Mouse (Mus musculus): ENCODE data around the gene Ctsa. TPM values are rescaled to one million over a fixed set of nuclear protein-coding genes. Genes with fewer than 3 reads are reported as not detected.
"Not testable (repeated sequence)": the region's sequence is repeated elsewhere in the genome, so short reads cannot be mapped to it uniquely, and the experiment has no call there.

Gene Ctsa
- polyA plus RNA-seq, 1 experiment from 2014 or later = 175 TPM

- Histone ChIP-seq H3K4me2 (replicated peaks) (no peak overlapping the region), H3K9ac (no peak overlapping the region), H3K27me3 (no peaks in the 10 kb centered on the region), H3K27ac (replicated peaks) (no peak overlapping the region), H3K36me3 (peaks cover 65% of the 10 kb centered on the region), H3K9me3 (replicated peaks) (no peaks in the 10 kb centered on the region), H3K4me3 (replicated peaks) (no peak overlapping the region), H3K4me1 (peaks cover 12% of the 10 kb centered on the region)
- ATAC-seq (ENCODE audit: insufficient number of reproducible peaks, low FRiP score, low TSS enrichment, low read depth) = no peak
- WGBS = 90% methylated on average over 12 of the region's 12 CpGs
Observed at GRCm38 (mm10) chr2:164792400-164793190, 40.1 kb upstream of the Ctsa start.

GRCm38 (mm10) chr2:164793236-164793635 is 39.4 kb upstream of the Ctsa start:
- Histone ChIP-seq H3K4me2 (replicated peaks) (no peak overlapping the region), H3K4me3 (replicated peaks) (no peak overlapping the region), H3K9me3 (replicated peaks) (no peaks in the 10 kb centered on the region), H3K9ac (no peak overlapping the region), H3K27me3 (no peaks in the 10 kb centered on the region), H3K27ac (replicated peaks) (no peak overlapping the region), H3K36me3 (peaks cover 69% of the 10 kb centered on the region), H3K4me1 (peaks cover 8% of the 10 kb centered on the region; the same call in 1 of the 2 replicates)
- ATAC-seq (ENCODE audit: insufficient number of reproducible peaks, low FRiP score, low TSS enrichment, low read depth) = no peak
- WGBS = 80% methylated on average over 3 of the region's 3 CpGs

DNA sequence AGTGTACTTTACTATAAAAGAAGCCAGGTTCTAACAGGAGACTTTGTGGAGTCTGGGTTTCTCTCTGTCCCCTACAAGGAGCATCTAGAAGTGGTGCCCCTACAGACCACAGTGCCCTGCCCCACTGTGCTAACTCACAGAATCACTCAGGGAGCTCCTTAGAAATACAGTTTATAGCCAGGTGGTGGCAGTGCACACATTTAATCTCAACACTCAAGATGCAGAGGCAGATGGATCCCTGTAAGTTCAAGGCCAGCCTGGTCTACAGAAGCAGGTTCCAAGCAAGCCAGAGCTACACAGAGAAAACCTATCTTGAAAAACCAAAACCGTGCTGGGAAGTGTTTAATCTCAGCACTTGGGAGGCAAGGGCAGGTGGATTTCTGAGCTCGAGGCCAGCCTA is 38.9 kb upstream of the Ctsa start:
- ATAC-seq (ENCODE audit: insufficient number of reproducible peaks, low FRiP score, low TSS enrichment, low read depth) = no peak
- H3K4me2 ChIP-seq (replicated peaks) = no peak overlapping the region
- 81% methylated on average over 2 of the region's 2 CpGs for WGBS

DNA sequence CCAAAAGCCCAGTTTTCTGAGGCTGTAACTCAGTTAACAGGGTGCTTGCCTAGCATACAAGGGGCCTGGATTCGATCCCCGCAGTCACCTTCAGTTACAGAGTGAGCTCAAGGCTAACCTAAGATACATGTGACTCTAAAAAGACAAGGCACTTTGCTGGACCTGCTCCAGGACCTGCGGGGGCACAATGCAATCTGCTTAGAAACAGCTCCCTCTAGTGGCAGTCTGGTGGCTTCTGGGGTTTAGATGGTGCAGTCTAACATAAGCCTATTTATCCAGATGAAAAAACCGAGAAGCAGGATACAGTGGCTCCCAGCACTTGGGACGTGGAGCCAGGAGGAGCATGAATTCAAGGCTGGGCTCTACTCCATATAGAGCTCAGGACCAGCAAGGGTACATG is 38.4 kb upstream of the Ctsa start:
- H3K9ac ChIP-seq = no peak overlapping the region
- H3K36me3 ChIP-seq = peaks cover 76% of the 10 kb centered on the region
- H3K4me3 ChIP-seq (replicated peaks) = no peak overlapping the region
- no peak overlapping the region for H3K4me2 ChIP-seq (replicated peaks)
- 0 out of 2 replicates have a peak, but pooled peaks have one; percentile 45 for ATAC-seq (ENCODE audit: insufficient number of reproducible peaks, low FRiP score, low TSS enrichment, low read depth)
- no peaks in the 10 kb centered on the region for H3K4me1 ChIP-seq
- H3K9me3 ChIP-seq (replicated peaks) = no peaks in the 10 kb centered on the region
- H3K27me3 ChIP-seq = no peaks in the 10 kb centered on the region
- H3K27ac ChIP-seq (replicated peaks) = no peak overlapping the region
- 30% methylated on average over 5 of the region's 5 CpGs for WGBS

More for the DNA sequence above, 38.9 kb upstream of the Ctsa start:
- Histone ChIP-seq H3K27ac (replicated peaks) (no peak overlapping the region), H3K4me3 (replicated peaks) (no peak overlapping the region), H3K9ac (no peak overlapping the region), H3K4me1 (peaks cover 3% of the 10 kb centered on the region; the same call in 1 of the 2 replicates), H3K36me3 (peaks cover 73% of the 10 kb centered on the region), H3K27me3 (no peaks in the 10 kb centered on the region), H3K9me3 (replicated peaks) (no peaks in the 10 kb centered on the region)

- Histone ChIP-seq H3K27me3 (no peaks in the 10 kb centered on the region), H3K4me3 (replicated peaks) (no peak overlapping the region), H3K9me3 (replicated peaks) (no peaks in the 10 kb centered on the region), H3K9ac (no peak overlapping the region), H3K27ac (replicated peaks) (no peak overlapping the region), H3K4me1 (no peaks in the 10 kb centered on the region), H3K36me3 (peaks cover 82% of the 10 kb centered on the region), H3K4me2 (replicated peaks) (no peak overlapping the region)
- WGBS = 72% methylated on average over 4 of the region's 4 CpGs
- no peak for ATAC-seq (ENCODE audit: insufficient number of reproducible peaks, low FRiP score, low TSS enrichment, low read depth)
Observed at GRCm38 (mm10) chr2:164795868-164796267, 36.8 kb upstream of the Ctsa start.

- ATAC-seq (ENCODE audit: insufficient number of reproducible peaks, low FRiP score, low TSS enrichment, low read depth); H3K9me3 ChIP-seq (replicated peaks); H3K9ac ChIP-seq; H3K27ac ChIP-seq (replicated peaks); H3K4me2 ChIP-seq (replicated peaks); H3K4me1 ChIP-seq; H3K4me3 ChIP-seq (replicated peaks); H3K27me3 ChIP-seq: not testable (repeated sequence)
- 76% methylated on average over 6 of the region's 6 CpGs for WGBS
- peaks cover 74% of the 10 kb centered on the region for H3K36me3 ChIP-seq
Observed at GRCm38 (mm10) chr2:164798554-164798953, 34.1 kb upstream of the Ctsa start.

DNA sequence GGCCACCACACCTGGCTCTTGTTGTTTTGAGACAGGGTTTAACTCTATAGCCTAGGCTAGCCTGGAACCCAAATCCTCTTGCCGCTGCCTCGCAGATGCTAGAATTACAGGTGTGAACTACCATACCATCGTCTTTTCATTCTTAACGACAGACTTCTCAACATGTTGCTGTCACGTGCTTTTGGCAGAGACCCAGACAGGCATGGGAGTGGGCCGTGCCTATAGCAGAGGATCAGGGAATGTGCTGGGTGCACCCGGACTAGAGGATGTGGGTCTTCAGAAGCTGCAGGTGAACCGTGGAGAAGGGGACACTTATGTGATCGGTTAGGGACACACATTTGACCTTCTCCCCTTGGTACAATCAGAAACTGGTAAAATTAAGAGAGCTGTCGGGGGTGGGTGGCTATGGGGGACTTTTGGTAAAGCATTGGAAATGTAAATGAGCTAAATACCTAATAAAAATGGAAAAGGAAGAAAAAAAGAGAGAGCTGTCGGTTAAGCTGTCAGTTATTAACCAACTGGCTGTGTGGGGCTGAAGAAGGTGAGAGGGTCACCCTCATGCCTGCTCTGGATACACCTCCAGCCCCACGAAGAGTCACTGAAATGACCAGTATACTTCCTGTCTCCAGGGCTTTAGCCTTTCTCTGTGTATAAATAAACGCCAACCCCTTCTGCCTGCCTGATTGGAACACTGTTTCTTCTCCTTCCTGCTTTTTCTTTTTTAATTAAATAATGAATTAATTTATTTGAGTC is 32.2 kb upstream of the Ctsa start:
- Histone ChIP-seq H3K27ac (replicated peaks) (no peak overlapping the region), H3K36me3 (peaks cover 61% of the 10 kb centered on the region), H3K27me3 (no peaks in the 10 kb centered on the region), H3K4me2 (replicated peaks) (no peak overlapping the region), H3K9me3 (replicated peaks) (no peaks in the 10 kb centered on the region), H3K9ac (no peak overlapping the region), H3K4me3 (replicated peaks) (no peak overlapping the region), H3K4me1 (peaks cover 18% of the 10 kb centered on the region)
- 88% methylated on average over 13 of the region's 13 CpGs for WGBS
- no peak for ATAC-seq (ENCODE audit: insufficient number of reproducible peaks, low FRiP score, low TSS enrichment, low read depth)

DNA sequence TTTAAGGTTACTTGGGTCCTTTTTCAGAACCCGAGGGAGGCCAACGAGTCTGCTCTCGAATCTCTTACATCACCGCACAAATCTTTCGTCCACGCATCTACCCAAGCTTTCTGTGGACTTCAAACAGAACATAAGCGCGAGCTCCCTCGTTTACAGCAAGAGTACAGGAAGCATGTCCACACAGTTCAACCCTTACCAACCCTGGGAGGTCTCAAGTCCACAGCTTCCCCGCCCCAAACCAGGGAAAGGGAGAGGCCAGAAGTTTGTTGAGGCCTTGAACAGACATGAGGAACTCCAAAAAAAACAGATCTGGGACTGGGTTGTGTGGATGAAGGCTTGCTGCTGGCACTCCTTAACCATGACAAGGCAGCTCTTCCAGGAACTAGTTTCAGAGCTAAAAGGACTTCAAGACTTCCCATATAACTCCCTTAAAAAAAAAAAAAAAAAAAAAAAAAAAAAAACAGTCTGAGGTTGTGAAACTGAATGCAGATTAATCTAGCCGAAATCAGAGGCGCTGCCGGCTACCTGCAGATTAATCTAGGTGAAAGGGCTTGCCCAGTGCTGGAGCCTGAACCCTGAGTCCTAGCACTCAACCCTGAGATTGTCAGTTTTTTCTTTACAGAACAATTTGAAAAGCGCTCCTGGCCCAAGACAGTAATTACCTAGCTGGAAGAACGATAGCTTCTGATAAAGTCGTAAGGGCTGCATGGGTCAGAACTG is 29.3 kb upstream of the Ctsa start:
- Histone ChIP-seq H3K4me2 (replicated peaks) (peak overlapping the region; percentile 63), H3K9ac (peak overlapping the region; percentile 21; the same call in 1 of the 2 replicates), H3K27me3 (no peaks in the 10 kb centered on the region), H3K27ac (replicated peaks) (no peak overlapping the region), H3K4me3 (replicated peaks) (peak overlapping the region; percentile 92), H3K36me3 (peaks cover 39% of the 10 kb centered on the region), H3K4me1 (peaks cover 30% of the 10 kb centered on the region), H3K9me3 (replicated peaks) (no peaks in the 10 kb centered on the region)
- ATAC-seq (ENCODE audit: insufficient number of reproducible peaks, low FRiP score, low TSS enrichment, low read depth) = no peak
- 86% methylated on average over 16 of the region's 16 CpGs for WGBS

- Histone ChIP-seq H3K4me1 (peaks cover 30% of the 10 kb centered on the region), H3K27me3 (no peaks in the 10 kb centered on the region), H3K4me2 (replicated peaks) (peak overlapping the region; percentile 63), H3K4me3 (replicated peaks) (peak overlapping the region; percentile 92), H3K9me3 (replicated peaks) (no peaks in the 10 kb centered on the region), H3K27ac (replicated peaks) (peak overlapping the region; percentile 89; the same call in 1 of the 2 replicates), H3K9ac (peak overlapping the region; percentile 83), H3K36me3 (peaks cover 39% of the 10 kb centered on the region)
- WGBS = 77% methylated on average over 1 of the region's 1 CpGs
- no peak for ATAC-seq (ENCODE audit: insufficient number of reproducible peaks, low FRiP score, low TSS enrichment, low read depth)
Observed at GRCm38 (mm10) chr2:164803921-164804313, 28.8 kb upstream of the Ctsa start.

DNA sequence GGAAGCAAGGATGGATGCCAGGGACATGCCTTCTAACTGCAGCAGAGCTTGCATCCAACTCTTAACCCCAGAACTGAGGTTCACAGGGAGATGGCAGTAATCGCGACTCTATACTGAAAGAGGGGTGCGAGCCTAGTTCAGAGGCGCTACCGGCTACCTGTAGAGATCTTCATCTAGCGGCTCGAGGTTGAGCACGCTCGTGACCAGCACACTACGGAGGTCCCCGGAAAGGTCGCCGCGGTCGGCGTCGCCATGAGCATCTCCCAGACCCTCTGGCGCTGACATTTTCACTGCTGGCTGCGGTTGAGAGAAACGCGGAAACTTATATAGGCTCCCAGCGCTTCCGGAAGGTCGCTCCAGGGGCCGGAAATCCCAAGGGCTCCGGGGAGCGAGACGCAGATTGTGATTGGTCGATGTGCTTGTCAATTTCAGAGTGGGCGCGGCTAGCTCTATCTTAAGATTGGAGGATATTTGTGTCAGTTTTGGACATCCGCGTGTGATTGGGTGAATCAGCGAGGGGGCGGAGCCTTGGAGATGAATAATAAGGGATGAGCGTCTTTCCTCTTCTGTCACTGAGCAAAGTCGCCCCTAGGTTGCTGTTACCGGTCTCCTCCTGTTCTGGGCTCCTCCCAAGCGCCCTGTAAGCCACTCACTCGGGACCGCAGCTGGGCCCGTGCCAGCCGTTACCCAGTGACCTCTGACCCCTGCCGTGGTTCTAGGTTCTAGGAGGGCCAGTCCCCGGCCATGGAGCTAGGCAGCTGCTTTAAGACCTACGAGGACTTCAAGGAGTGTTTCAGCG is 27.9 kb upstream of the Ctsa start, which contains the start of the genes Acot8 and Zswim3:
Gene Acot8 (minus strand): TSS at position 350 of the 799 bp plus-strand sequence.
Gene Zswim3 (plus strand): TSS at position 566 of the 799 bp plus-strand sequence.
- Histone ChIP-seq H3K36me3 (peaks cover 34% of the 10 kb centered on the region), H3K9me3 (replicated peaks) (no peaks in the 10 kb centered on the region), H3K27me3 (no peaks in the 10 kb centered on the region), H3K4me1 (peaks cover 30% of the 10 kb centered on the region), H3K4me3 (replicated peaks) (peak within 1 kb of the TSS; percentile 92), H3K9ac (peak within 1 kb of the TSS; percentile 83), H3K27ac (replicated peaks) (peak within 1 kb of the TSS; percentile 89), H3K4me2 (replicated peaks) (peak within 1 kb of the TSS; percentile 82)
- peak; percentile 97 for ATAC-seq (ENCODE audit: insufficient number of reproducible peaks, low FRiP score, low TSS enrichment, low read depth)
- under 1% methylated on average over 47 of the region's 47 CpGs for WGBS

Data from embryonic facial prominence, embryonic 15.5 days (tissue).